Mouse (Mus musculus): ENCODE measurements around the gene Btbd8. TPM values are rescaled to one million over a fixed set of nuclear protein-coding genes. Genes with fewer than 3 reads are reported as not detected.

Btbd8 gene
- polyA plus RNA-seq, 1 experiment, result 0.62 TPM

DNA sequence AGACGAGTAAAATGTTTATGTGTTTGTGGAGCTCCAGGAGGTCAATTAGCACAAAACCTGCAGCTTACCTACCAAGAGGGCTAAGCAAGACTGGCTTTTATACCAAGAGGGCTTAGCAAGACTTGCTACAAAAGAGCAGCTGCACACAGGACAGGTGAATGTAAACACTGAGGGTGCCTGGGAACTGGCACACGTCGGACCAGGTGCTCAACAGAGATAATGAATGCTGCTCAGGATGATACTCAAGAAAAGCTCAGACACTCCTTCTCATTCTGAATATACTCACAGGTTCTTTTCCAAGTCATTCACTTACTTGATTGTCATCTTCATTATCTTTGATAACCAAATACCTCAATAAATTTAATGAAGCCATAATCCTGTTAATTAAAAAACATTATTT lies 119.2 kb downstream of the Btbd8 start:
- Histone ChIP-seq H3K4me2 (ENCODE audit: low read depth) (no peak overlapping the region), H3K4me3 (no peak overlapping the region), H3K79me2 (ENCODE audit: control insufficient read depth, insufficient read depth) (no peaks in the 10 kb centered on the region), H3K36me3 (ENCODE audit: control insufficient read depth, insufficient read depth) (peaks cover 7% of the 10 kb centered on the region), H3ac (ENCODE audit: control insufficient read depth, insufficient read length) (no peak overlapping the region), H3K27me3 (ENCODE audit: control insufficient read depth, insufficient read depth, insufficient read length) (no peaks in the 10 kb centered on the region)
- no peak for TF ChIP-seq CEBPB (IDR thresholded peaks at IDR 0.05; ENCODE audit: insufficient read depth, poor library complexity, severe bottlenecking)

Other genes starting within 250 kb of the Btbd8 start
- gene Tgfbr3, start 148.4 kb upstream of the Btbd8 start, polyA plus RNA-seq (2012; fragmentation: generic; extraction: Trizol), result 0.71 TPM
- 0.95 TPM for gene Brdt, start 106.8 kb upstream of the Btbd8 start, polyA plus RNA-seq (2012; fragmentation: generic; extraction: Trizol)
- gene Ephx4, start 35.3 kb upstream of the Btbd8 start, polyA plus RNA-seq (2012; fragmentation: generic; extraction: Trizol), result not detected
- not detected for gene Lpcat2b, start 6.4 kb upstream of the Btbd8 start, polyA plus RNA-seq (2012; fragmentation: generic; extraction: Trizol)
- 0.02 TPM for gene Gm42669, start 69.6 kb downstream of the Btbd8 start, polyA plus RNA-seq (2012; fragmentation: generic; extraction: Trizol)
- gene 1700028K03Rik, start 96.7 kb downstream of the Btbd8 start, polyA plus RNA-seq (2012; fragmentation: generic; extraction: Trizol), result not detected
- gene Rpap2, start 159.4 kb downstream of the Btbd8 start, polyA plus RNA-seq (2012; fragmentation: generic; extraction: Trizol), result 9.7 TPM
- 2.7 TPM for gene Glmn, start 159.9 kb downstream of the Btbd8 start, polyA plus RNA-seq (2012; fragmentation: generic; extraction: Trizol)